Mouse (Mus musculus) spleen, adult 2 months (tissue): ENCODE results near the gene Gm19402.

Source experiments
- CTCF ChIP-seq: fragments of 200-500 bp; IDR thresholded peaks from 2 replicates; pipeline ENCODE4 v1.5.1; 2011; ENCODE audit warnings: mild to moderate bottlenecking, inconsistent platforms; ENCODE audit not compliant: insufficient read depth, insufficient read length, insufficient replicate concordance; ENCODE audit errors: extremely low read depth
- POLR2A ChIP-seq: fragments of 200-500 bp; IDR thresholded peaks from 2 replicates; pipeline ENCODE4 v1.6.1; 2011; ENCODE audit warnings: low read depth, low read length, inconsistent platforms

DNA sequence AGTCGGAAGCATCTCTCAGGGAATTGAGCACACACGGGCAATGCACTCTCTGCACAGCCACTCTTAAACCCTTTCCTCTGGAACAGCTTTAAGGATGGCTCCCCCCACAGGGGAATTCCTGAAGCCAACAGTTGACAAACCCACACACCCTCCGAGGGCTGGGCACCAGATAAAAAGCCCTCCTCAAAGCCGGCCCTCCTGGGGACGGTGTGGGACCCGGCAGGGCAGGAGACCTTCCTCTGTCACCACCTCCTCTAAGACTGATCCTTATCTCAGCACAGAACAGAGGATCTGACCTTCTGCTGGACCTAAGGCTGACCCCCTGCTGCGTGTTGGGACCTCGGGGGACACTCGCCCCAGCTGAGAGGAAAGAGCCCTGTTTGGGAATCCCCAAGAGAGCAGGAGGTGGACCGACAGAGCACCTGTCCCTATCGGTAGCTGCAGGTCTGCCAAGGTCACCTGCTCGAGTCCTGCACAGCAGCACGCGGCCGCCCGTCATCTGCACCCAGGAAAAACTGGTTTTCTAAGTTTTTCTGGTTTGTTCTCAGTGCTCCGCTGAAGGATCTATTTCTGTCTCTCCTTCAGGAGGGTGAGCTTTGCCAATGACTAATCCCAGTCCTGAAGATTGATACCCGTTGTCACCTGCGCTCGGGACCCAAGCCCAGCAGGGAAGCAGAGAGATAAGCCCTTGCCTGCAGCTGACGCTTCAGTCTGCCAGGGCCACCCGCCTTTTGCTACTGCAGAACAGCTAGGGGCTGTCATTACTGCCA is 4.5 kb downstream of the Gm19402 start, which contains the start of gene Tspear:
- no peak for TF ChIP-seq CTCF
- no peak for TF ChIP-seq POLR2A
